Mouse (Mus musculus) G1E (cell line): Measurements from ENCODE around the gene Iqch. TPM values are rescaled to one million over a fixed set of nuclear protein-coding genes. Genes with fewer than 3 reads are reported as not detected.

Experiments used
- ATAC-seq: 2 replicates; pipeline ENCODE4 v1.8.0; 2016; ENCODE audit warnings: mild to moderate bottlenecking; ENCODE audit not compliant: insufficient number of reproducible peaks, poor library complexity, low FRiP score, severe bottlenecking; ENCODE audit errors: extremely low read depth
- DNase-seq: peaks from one replicate; pipeline ENCODE4 v3.0.0; 2012; ENCODE audit warnings: low spot score
- H3K27me3 ChIP-seq: 2 replicates; pipeline ENCODE4 v1.6.1; 2012; ENCODE audit warnings: mild to moderate bottlenecking, low read length, inconsistent platforms; ENCODE audit not compliant: insufficient read depth
- H3K36me3 ChIP-seq: replicated peaks from 2 replicates; pipeline ENCODE3; 2012; ENCODE audit warnings: mild to moderate bottlenecking, inconsistent platforms
- H3K4me1 ChIP-seq: 2 replicates; pipeline ENCODE4 v1.6.1; 2012; ENCODE audit warnings: low read depth, low read length, inconsistent platforms, mixed read lengths; ENCODE audit not compliant: insufficient read depth
- H3K4me3 ChIP-seq: 2 replicates; pipeline ENCODE4 v1.5.1; 2012; ENCODE audit warnings: low read depth, mild to moderate bottlenecking, inconsistent platforms, low read length, moderate library complexity, mixed read lengths
- H3K9me3 ChIP-seq: replicated peaks from 2 replicates; pipeline ENCODE4 v1.6.1; 2012; ENCODE audit warnings: inconsistent platforms
- CTCF ChIP-seq: IDR thresholded peaks from 2 replicates; pipeline ENCODE4 v1.5.1; 2012; ENCODE audit warnings: low read depth, low read length, inconsistent platforms, mixed read lengths
- GATA1 ChIP-seq: IDR thresholded peaks from 2 replicates; pipeline ENCODE4 v1.6.1; 2012; ENCODE audit warnings: borderline replicate concordance, low read length, inconsistent platforms, mixed read lengths
- GATA2 ChIP-seq: IDR thresholded peaks from 2 replicates; pipeline ENCODE4 v1.6.1; 2012; ENCODE audit warnings: low read depth, low read length, inconsistent platforms, borderline replicate concordance
- POLR2AphosphoS5 ChIP-seq: IDR thresholded peaks from 2 replicates; pipeline ENCODE4 v1.6.1; 2012; ENCODE audit warnings: low read depth, low read length, inconsistent platforms; ENCODE audit not compliant: insufficient replicate concordance
- TAL1 ChIP-seq: conservative IDR thresholded peaks from 2 replicates; pipeline ENCODE4 v1.6.1; 2012; ENCODE audit warnings: low read depth, low read length, inconsistent platforms, mixed read lengths
- polyA plus RNA-seq: library from polyadenylated mRNA; stranded (reverse); fragments of >175 nt; gene quantifications from 2 replicates; pipeline ENCODE4 v1.2.3, GENCODE M21; 2012
- total RNA-seq, 2 experiments: library from RNA; stranded (forward) in 1 of 2; stranded (reverse) in 1 of 2; fragments of 200-1000 nt in 1 of 2; fragments of >200 nt in 1 of 2; fragmentation: Nextera tagmentation in 1 of 2; gene quantifications; 2 replicates each; pipeline ENCODE4 v1.2.3; 2014 to 2017

Iqch gene
- total and polyA plus RNA-seq, 3 experiments = 0.22 TPM; not detected in 2

DNA sequence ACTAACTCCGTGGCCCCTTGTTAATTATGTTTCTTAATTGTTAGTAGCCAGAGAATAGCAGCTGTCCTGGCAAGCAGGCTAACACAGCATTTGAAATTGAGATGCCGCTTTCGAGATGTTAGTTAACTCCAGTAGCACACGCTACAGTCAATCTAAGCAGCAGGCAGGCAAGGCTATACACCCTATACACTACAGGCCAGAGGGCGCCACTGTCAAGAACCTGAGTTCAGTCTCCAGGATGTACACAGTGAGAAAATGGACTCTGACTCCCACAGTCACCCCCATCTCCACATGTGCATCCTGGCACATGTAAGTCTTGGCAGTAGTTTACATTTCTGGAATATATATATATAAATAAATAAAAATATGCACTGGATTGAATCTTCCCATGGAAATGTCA is 22.6 kb downstream of the Iqch start:
- ATAC-seq = no peak
- TF ChIP-seq TAL1 = no peak
- no peak for TF ChIP-seq GATA2
- no peak for TF ChIP-seq POLR2AphosphoS5
- no peak for TF ChIP-seq CTCF
- TF ChIP-seq GATA1 = no peak

DNA sequence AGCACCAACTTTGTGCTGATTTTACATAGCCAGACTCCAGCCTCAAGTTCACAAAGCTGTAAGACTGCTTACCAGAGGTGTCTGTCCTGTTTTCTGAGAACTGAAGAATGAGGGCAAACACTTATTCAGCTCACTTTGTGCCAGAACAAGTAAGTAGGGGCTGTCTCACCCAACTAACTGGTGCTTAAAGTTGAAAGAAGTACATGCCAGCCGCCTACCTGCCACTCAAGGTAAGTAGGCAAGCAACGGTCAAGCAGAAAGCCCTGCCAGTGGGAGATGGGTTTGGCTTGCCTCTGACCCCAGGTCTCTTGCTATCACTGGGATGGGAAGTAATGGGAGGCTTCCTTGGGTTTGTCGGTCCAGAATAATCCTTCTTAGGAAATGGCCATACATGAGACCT is 24.8 kb downstream of the Iqch start:
- ATAC-seq (no peak), DNase-seq (no peak)
- Histone ChIP-seq H3K4me1 (no peaks in the 10 kb centered on the region), H3K27me3 (peaks cover 28% of the 10 kb centered on the region), H3K9me3 (no peaks in the 10 kb centered on the region), H3K36me3 (no peaks in the 10 kb centered on the region), H3K4me3 (no peak overlapping the region)
- TF ChIP-seq TAL1 = no peak
- TF ChIP-seq POLR2AphosphoS5 = no peak
- no peak for TF ChIP-seq GATA1
- no peak for TF ChIP-seq GATA2
- TF ChIP-seq CTCF = no peak

More for the DNA sequence above, 22.6 kb downstream of the Iqch start:
- peaks cover 32% of the 10 kb centered on the region for H3K27me3 ChIP-seq
- DNase-seq = no peak
- no peaks in the 10 kb centered on the region for H3K4me1 ChIP-seq
- H3K4me3 ChIP-seq = no peak overlapping the region
- H3K36me3 ChIP-seq = no peaks in the 10 kb centered on the region
- no peaks in the 10 kb centered on the region for H3K9me3 ChIP-seq

DNA sequence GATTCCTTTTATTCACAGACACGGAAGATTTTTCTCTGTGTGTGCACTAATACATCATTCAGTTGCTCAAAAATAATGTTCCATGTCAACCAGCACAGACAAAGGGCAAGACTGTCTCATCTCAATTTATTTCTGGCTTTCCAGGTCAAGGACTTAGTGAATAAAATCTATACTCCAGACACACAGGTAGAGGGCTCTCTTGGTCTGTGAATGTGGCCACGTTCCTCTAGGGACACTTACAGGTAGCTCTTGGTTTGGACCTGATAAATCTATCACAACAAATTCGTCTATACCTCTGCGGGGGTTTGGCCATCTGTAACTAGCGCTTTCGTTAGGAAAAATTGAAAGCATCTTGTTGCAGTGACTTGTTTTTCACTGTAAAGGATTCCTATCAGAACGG is 29.4 kb downstream of the Iqch start:
- Histone ChIP-seq H3K36me3 (no peaks in the 10 kb centered on the region), H3K9me3 (no peaks in the 10 kb centered on the region), H3K4me1 (no peaks in the 10 kb centered on the region), H3K4me3 (no peak overlapping the region), H3K27me3 (peaks cover 22% of the 10 kb centered on the region)
- DNase-seq (no peak), ATAC-seq (no peak)
- TF ChIP-seq GATA1 (no peak), TAL1 (no peak), CTCF (no peak), POLR2AphosphoS5 (no peak), GATA2 (no peak)

DNA sequence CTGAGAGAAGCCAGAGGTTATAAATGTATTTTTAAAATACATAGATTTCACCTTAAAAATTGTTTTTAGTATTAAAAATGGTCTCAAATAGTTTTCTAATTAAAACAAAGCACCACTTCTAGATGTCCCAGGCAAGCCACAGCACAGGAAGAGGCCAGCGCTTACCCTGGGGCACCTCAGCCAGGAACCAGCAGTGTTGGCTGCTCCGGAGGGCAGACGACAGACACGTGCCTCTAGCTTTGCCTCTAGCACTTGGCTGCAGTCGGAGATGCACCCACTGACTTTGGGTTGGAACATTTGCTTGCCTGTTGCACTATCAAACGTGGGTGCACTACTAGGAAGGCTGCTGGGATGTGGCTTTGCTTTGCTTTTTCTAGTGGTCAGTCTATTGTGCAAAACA is 30.4 kb downstream of the Iqch start:
- Histone ChIP-seq H3K4me3 (no peak overlapping the region), H3K36me3 (no peaks in the 10 kb centered on the region), H3K27me3 (peaks cover 15% of the 10 kb centered on the region), H3K9me3 (no peaks in the 10 kb centered on the region), H3K4me1 (no peaks in the 10 kb centered on the region)
- TF ChIP-seq GATA2 (no peak), GATA1 (no peak), TAL1 (no peak), POLR2AphosphoS5 (no peak), CTCF (no peak)
- ATAC-seq (no peak), DNase-seq (no peak)

DNA sequence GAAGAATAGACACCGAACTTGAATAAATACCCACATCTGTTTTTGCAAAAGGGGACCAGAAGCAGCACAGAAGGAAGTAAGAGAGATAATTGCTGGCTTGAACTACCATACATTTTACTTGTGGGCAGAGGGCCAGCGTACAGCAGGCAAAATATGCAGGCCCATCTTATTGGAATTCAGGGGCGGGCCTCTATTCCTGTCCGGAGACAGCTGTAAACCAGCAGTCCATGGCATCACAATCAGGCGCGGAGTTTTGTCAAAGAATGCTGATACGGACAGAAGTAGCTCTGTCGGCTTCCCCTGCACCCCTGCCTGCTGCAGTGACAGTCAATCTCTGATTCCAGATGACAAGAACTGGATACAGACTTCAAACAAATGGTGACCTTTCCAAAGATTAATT is 33.5 kb downstream of the Iqch start:
- H3K4me3 ChIP-seq = no peak overlapping the region
- H3K27me3 ChIP-seq = peaks cover 12% of the 10 kb centered on the region
- no peaks in the 10 kb centered on the region for H3K36me3 ChIP-seq
- H3K9me3 ChIP-seq = no peaks in the 10 kb centered on the region
- no peaks in the 10 kb centered on the region for H3K4me1 ChIP-seq
- no peak for TF ChIP-seq GATA2
- TF ChIP-seq CTCF = no peak
- TF ChIP-seq TAL1 = no peak
- no peak for TF ChIP-seq GATA1
- no peak for TF ChIP-seq POLR2AphosphoS5
- DNase-seq = no peak
- ATAC-seq = no peak

DNA sequence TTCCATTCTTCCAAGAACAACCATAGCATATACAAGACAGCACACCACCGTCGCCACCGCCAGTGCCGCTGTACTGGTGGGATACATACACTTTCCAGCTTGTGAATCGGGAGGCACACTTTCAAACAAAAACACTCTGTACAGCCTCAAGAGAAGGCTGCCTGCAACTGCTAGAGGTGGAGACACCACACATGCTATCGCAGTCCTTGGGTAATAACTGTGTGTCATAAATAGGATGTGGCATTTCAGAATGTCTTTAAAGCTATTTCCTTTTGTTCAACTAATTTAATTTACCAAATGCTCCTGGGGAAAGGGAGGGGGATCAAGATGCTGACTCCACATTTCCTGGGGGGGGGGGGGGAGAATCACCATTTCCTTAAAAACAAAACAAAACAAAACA is 34.0 kb downstream of the Iqch start:
- no peak for TF ChIP-seq POLR2AphosphoS5
- TF ChIP-seq GATA2 = no peak
- TF ChIP-seq GATA1 = no peak
- TF ChIP-seq TAL1 = no peak
- TF ChIP-seq CTCF = no peak
- no peak for ATAC-seq
- H3K9me3 ChIP-seq = no peaks in the 10 kb centered on the region
- peaks cover 12% of the 10 kb centered on the region for H3K27me3 ChIP-seq
- H3K4me3 ChIP-seq = no peak overlapping the region
- no peaks in the 10 kb centered on the region for H3K36me3 ChIP-seq
- no peak for DNase-seq
- no peaks in the 10 kb centered on the region for H3K4me1 ChIP-seq

DNA sequence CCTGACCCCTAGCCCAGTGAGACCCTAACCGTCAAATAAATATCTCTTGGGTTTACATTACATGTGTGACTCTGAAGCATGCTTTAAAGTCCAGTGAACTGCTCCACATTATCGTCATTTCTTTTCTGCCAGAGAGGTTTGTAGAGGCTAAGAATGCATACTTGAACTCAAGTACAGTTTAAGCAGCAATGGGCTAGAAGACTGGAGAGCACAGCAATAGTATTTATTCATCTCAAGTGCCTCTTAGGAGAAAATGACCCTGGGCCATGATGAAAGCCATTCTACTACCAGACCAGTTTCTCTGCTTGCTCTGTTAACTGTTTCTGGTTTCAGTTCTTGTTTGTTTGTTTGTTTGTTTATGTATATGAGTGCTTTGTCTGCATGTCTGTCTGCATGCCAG is 38.9 kb downstream of the Iqch start:
- H3K4me1 ChIP-seq = no peaks in the 10 kb centered on the region
- TF ChIP-seq POLR2AphosphoS5 (no peak), TAL1 (no peak), GATA1 (no peak), GATA2 (no peak)
- DNase-seq (no peak), ATAC-seq (no peak)
- H3K4me3 ChIP-seq = no peak overlapping the region
- peaks cover 14% of the 10 kb centered on the region for H3K27me3 ChIP-seq
- no peaks in the 10 kb centered on the region for H3K36me3 ChIP-seq
- H3K9me3 ChIP-seq = no peaks in the 10 kb centered on the region
